Mouse (Mus musculus) midbrain, postnatal 0 days (tissue): ENCODE data around the gene Lysmd2. TPM values are rescaled to one million over a fixed set of nuclear protein-coding genes. Genes with fewer than 3 reads are reported as not detected.

Experiments
- ATAC-seq: fragments of 200-750 bp; cut with Nextera tagmentation; 2 replicates; pipeline ENCODE4 v1.8.0; 2017; ENCODE audit warnings: moderate number of reproducible peaks, mild to moderate bottlenecking, moderate TSS enrichment, moderate library complexity; ENCODE audit not compliant: low FRiP score
- DNase-seq: peaks from one replicate; pipeline ENCODE4 v3.0.0-alpha.2; 2015; ENCODE audit warnings: low spot score
- H3K27ac ChIP-seq: fragments of 300-500 bp; sonication (generic); 2 replicates; pipeline ENCODE4 v1.5.1; 2014; ENCODE audit warnings: low read depth, mild to moderate bottlenecking, low read length, mixed read lengths
- H3K27me3 ChIP-seq: fragments of 300-500 bp; sonication (generic); 2 replicates; pipeline ENCODE4 v1.6.1; 2014; ENCODE audit warnings: low read length, control low read depth, mixed read lengths; ENCODE audit not compliant: insufficient read depth
- H3K36me3 ChIP-seq: fragments of 300-500 bp; sonication (generic); 2 replicates; pipeline ENCODE4 v1.6.1; 2014; ENCODE audit warnings: low read length, control low read depth, mixed read lengths; ENCODE audit not compliant: insufficient read depth
- H3K4me1 ChIP-seq: fragments of 300-500 bp; sonication (generic); 2 replicates; pipeline ENCODE4 v1.6.1; 2014; ENCODE audit warnings: mild to moderate bottlenecking, control low read depth, antibody characterized with exemption, low read length, mixed read lengths; ENCODE audit not compliant: insufficient read depth
- H3K4me2 ChIP-seq: fragments of 300-500 bp; sonication (generic); 2 replicates; pipeline ENCODE4 v1.6.1; 2014; ENCODE audit warnings: low read depth, mild to moderate bottlenecking, low read length, mixed read lengths; ENCODE audit not compliant: poor library complexity, severe bottlenecking
- H3K4me3 ChIP-seq: fragments of 300-500 bp; sonication (generic); 2 replicates; pipeline ENCODE4 v1.5.1; 2014; ENCODE audit warnings: low read depth, mild to moderate bottlenecking, low read length, moderate library complexity
- H3K9ac ChIP-seq: fragments of 300-500 bp; sonication (generic); replicated peaks from 2 replicates; pipeline ENCODE4 v1.6.1; 2014; ENCODE audit warnings: mild to moderate bottlenecking, low read length, moderate library complexity, mixed read lengths; ENCODE audit not compliant: poor library complexity, severe bottlenecking
- H3K9me3 ChIP-seq: fragments of 300-500 bp; sonication (generic); 2 replicates; pipeline ENCODE4 v1.6.1; 2016; ENCODE audit warnings: low read length, control low read depth
- CTCF ChIP-seq: IDR thresholded peaks from 2 replicates; pipeline ENCODE4 v1.5.1; 2016; ENCODE audit warnings: antibody characterized with exemption, mild to moderate bottlenecking
- WGBS: fragments of 180-500 bp; shearing (Covaris S2); extraction: QIAGEN DNeasy Blood & Tissue Kit; methylation state at CpG from one replicate; pipeline ENCODE4 v1.1.7; 2014; 5-methylcytosine and 5-hydroxymethylcytosine counted together
- polyA plus RNA-seq: library from polyadenylated mRNA; unstranded; fragments of >200 nt; fragmentation: Nextera tagmentation; extraction: Ambion mirVana; gene quantifications from 2 replicates; pipeline ENCODE4 v1.2.1, GENCODE M21; 2015
- total RNA-seq: library from RNA; depleted of rRNA; stranded (reverse); fragments of >200 nt; gene quantifications from 2 replicates; pipeline ENCODE4 v1.2.3, GENCODE M21; 2014; rRNA removed

Gene Lysmd2
- total and polyA plus RNA-seq, 2 experiments from 2014 or later = 32.4 to 33.6 TPM

- H3K9me3 ChIP-seq = no peaks in the 10 kb centered on the region
- H3K27me3 ChIP-seq = no peaks in the 10 kb centered on the region
- no peak for DNase-seq
These were observed 55.1 kb downstream of the Lysmd2 start for GRCm38 (mm10) chr9:75680606-75681005.

GRCm38 (mm10) chr9:75683426-75684191 lies 58.1 kb downstream of the Lysmd2 start, which contains the start of gene Scg3:
Gene Scg3 (minus strand): TSS chr9:75684056.
- ATAC-seq (peak; percentile 99), DNase-seq (peak; percentile 97)
- H3K9ac ChIP-seq = peak within 1 kb of the TSS; percentile 86
- no peaks in the 10 kb centered on the region for H3K27me3 ChIP-seq
- peaks cover 7% of the 10 kb centered on the region; the same call in 1 of the 2 replicates for H3K36me3 ChIP-seq
- no peaks in the 10 kb centered on the region for H3K9me3 ChIP-seq
- peak within 1 kb of the TSS; percentile 91 for H3K27ac ChIP-seq
- H3K4me1 ChIP-seq = peaks cover 2% of the 10 kb centered on the region; the same call in 1 of the 2 replicates
- WGBS = 4% methylated on average over 42 of the region's 42 CpGs
- H3K4me2 ChIP-seq = peak within 1 kb of the TSS; percentile 54
- H3K4me3 ChIP-seq = peak within 1 kb of the TSS; percentile 78
- TF ChIP-seq CTCF = no peak

More at GRCm38 (mm10) chr9:75680606-75681005, 55.1 kb downstream of the Lysmd2 start:
- peaks cover 22% of the 10 kb centered on the region for H3K36me3 ChIP-seq
- no peak for TF ChIP-seq CTCF
- no peak overlapping the region for H3K4me2 ChIP-seq
- no peak overlapping the region for H3K4me3 ChIP-seq
- peaks cover 2% of the 10 kb centered on the region; the same call in 1 of the 2 replicates for H3K4me1 ChIP-seq
- WGBS = 90% methylated on average over 5 of the region's 5 CpGs
- no peak for ATAC-seq
- no peak overlapping the region for H3K27ac ChIP-seq
- H3K9ac ChIP-seq = no peak overlapping the region

GRCm38 (mm10) chr9:75684292-75684691 lies 58.8 kb downstream of the Lysmd2 start:
- Histone ChIP-seq H3K4me2 (peak overlapping the region; percentile 54), H3K9me3 (no peaks in the 10 kb centered on the region), H3K9ac (peak overlapping the region; percentile 86), H3K36me3 (peaks cover 4% of the 10 kb centered on the region; the same call in 1 of the 2 replicates), H3K27me3 (no peaks in the 10 kb centered on the region), H3K4me1 (peaks cover 2% of the 10 kb centered on the region; the same call in 1 of the 2 replicates), H3K27ac (peak overlapping the region; percentile 91), H3K4me3 (peak overlapping the region; percentile 78)
- WGBS = 41% methylated on average over 4 of the region's 4 CpGs
- no peak for TF ChIP-seq CTCF
- DNase-seq (no peak), ATAC-seq (0 out of 2 replicates have a peak, but pooled peaks have one; percentile 6)

- Histone ChIP-seq H3K36me3 (peaks cover 3% of the 10 kb centered on the region; the same call in 1 of the 2 replicates), H3K4me3 (peak overlapping the region; percentile 78), H3K27me3 (no peaks in the 10 kb centered on the region), H3K4me1 (peaks cover 2% of the 10 kb centered on the region; the same call in 1 of the 2 replicates), H3K9ac (0 out of 2 replicates have a peak overlapping the region, but pooled peaks have one; percentile 86), H3K9me3 (no peaks in the 10 kb centered on the region), H3K4me2 (peak overlapping the region; percentile 54), H3K27ac (peak overlapping the region; percentile 91)
- TF ChIP-seq CTCF = no peak
- 26% methylated on average over 3 of the region's 3 CpGs for WGBS
- DNase-seq (peak; percentile 39), ATAC-seq (no peak)
These were observed 59.2 kb downstream of the Lysmd2 start for GRCm38 (mm10) chr9:75684772-75685171.

Other genes starting within 250 kb of the Lysmd2 start
- 164 and 181 TPM in 2 replicates for gene Mapk6, start 215.7 kb upstream of the Lysmd2 start, total RNA-seq
- 103 and 109 TPM in 2 replicates for gene Mapk6, start 215.7 kb upstream of the Lysmd2 start, polyA plus RNA-seq
- gene Leo1, start 184.2 kb upstream of the Lysmd2 start, total RNA-seq = 27.7 and 27.8 TPM in 2 replicates
- 43.0 and 45.0 TPM in 2 replicates for gene Leo1, start 184.2 kb upstream of the Lysmd2 start, polyA plus RNA-seq
- 35.8 and 45.4 TPM in 2 replicates for gene Tmod3, start 66.1 kb upstream of the Lysmd2 start, total RNA-seq
- gene Tmod3, start 66.1 kb upstream of the Lysmd2 start, polyA plus RNA-seq = 64.0 and 65.5 TPM in 2 replicates
- gene Tmod2, start 14.4 kb upstream of the Lysmd2 start, total RNA-seq = 168 and 210 TPM in 2 replicates
- 379 and 434 TPM in 2 replicates for gene Tmod2, start 14.4 kb upstream of the Lysmd2 start, polyA plus RNA-seq
- gene Scg3, start 58.3 kb downstream of the Lysmd2 start, total RNA-seq = 115 and 126 TPM in 2 replicates
- 125 and 139 TPM in 2 replicates for gene Scg3, start 58.3 kb downstream of the Lysmd2 start, polyA plus RNA-seq
- 2.8 and 3.0 TPM in 2 replicates for gene Bmp5, start 149.6 kb downstream of the Lysmd2 start, total RNA-seq
- 2.5 and 3.1 TPM in 2 replicates for gene Bmp5, start 149.6 kb downstream of the Lysmd2 start, polyA plus RNA-seq